Mouse (Mus musculus): ENCODE data around the gene Pcnx2.

- TF ChIP-seq CTCF (IDR thresholded peaks at IDR 0.05; ENCODE audit: borderline replicate concordance, insufficient read depth, low read depth, low read length) (no peak), POLR2A (IDR thresholded peaks at IDR 0.05; ENCODE audit: borderline replicate concordance, insufficient read depth, low read length) (no peak)
Measured at GRCm38 (mm10) chr8:125779656-125780055, 118.5 kb downstream of the Pcnx2 start.

Measured in cerebellum, adult 2 months (tissue).